Mouse (Mus musculus) left cerebral cortex, adult 18-20 months (tissue): ENCODE data around the gene Cox19. TPM values are rescaled to one million over a fixed set of nuclear protein-coding genes. Genes with fewer than 3 reads are reported as not detected.
"Not testable (repeated sequence)": the region's sequence is repeated elsewhere in the genome, so short reads cannot be mapped to it uniquely, and the experiment has no call there.

ENCODE experiments used
- DNase-seq, 2 experiments: peaks; one replicate each; pipeline ENCODE4 v3.0.0; 2021 to 2022; ENCODE audit warnings: low spot score in 2 of 2, mixed read lengths in 1 of 2
- total RNA-seq, 2 experiments: library from RNA; stranded (reverse); gene quantifications; 2 replicates each; pipeline ENCODE4 v1.2.3; 2021

Gene Cox19
- total RNA-seq, 2 experiments from 2014 or later: 66.8 to 67.7 TPM

GRCm38 (mm10) chr5:139364260-139364910, 13.2 kb upstream of the Cox19 start:
- DNase-seq: peak; percentile 86 to 95

GRCm38 (mm10) chr5:139363858-139364257, 12.6 kb upstream of the Cox19 start:
- DNase-seq: no peak

- DNase-seq: no peak
Observed at GRCm38 (mm10) chr5:139359244-139359643, 8.0 kb upstream of the Cox19 start.

GRCm38 (mm10) chr5:139358653-139359052, 7.4 kb upstream of the Cox19 start:
- no peak for DNase-seq

GRCm38 (mm10) chr5:139355235-139355772, 4.1 kb upstream of the Cox19 start:
- DNase-seq: peak; percentile 81 to 90

- no peak for DNase-seq
Observed at GRCm38 (mm10) chr5:139353946-139354345, 2.7 kb upstream of the Cox19 start.

GRCm38 (mm10) chr5:139353496-139353895, 2.3 kb upstream of the Cox19 start:
- DNase-seq: no peak

- no peak for DNase-seq
Observed at GRCm38 (mm10) chr5:139352317-139352716, 1.1 kb upstream of the Cox19 start, which contains the start of gene Cyp2w1. Gene Cyp2w1, plus strand, starts transcription at chr5:139352617.

GRCm38 (mm10) chr5:139351628-139352027, 410 bp upstream of the Cox19 start:
- DNase-seq: no peak

- no peak for DNase-seq
Observed at GRCm38 (mm10) chr5:139349713-139350112, 1.5 kb downstream of the Cox19 start.

GRCm38 (mm10) chr5:139347225-139347624, 4.0 kb downstream of the Cox19 start:
- no peak for DNase-seq

GRCm38 (mm10) chr5:139345364-139345714, 5.9 kb downstream of the Cox19 start:
- DNase-seq: no peak

- DNase-seq: peak; percentile 87 to 91
Observed at GRCm38 (mm10) chr5:139344687-139345363, 6.4 kb downstream of the Cox19 start.

- peak; percentile 67 to 78 for DNase-seq
Observed at GRCm38 (mm10) chr5:139344021-139344686, 7.1 kb downstream of the Cox19 start.

- no peak for DNase-seq
Observed at GRCm38 (mm10) chr5:139338891-139339290, 12.3 kb downstream of the Cox19 start.

GRCm38 (mm10) chr5:139338403-139338802, 12.8 kb downstream of the Cox19 start:
- DNase-seq: no peak

GRCm38 (mm10) chr5:139337826-139338370, 13.3 kb downstream of the Cox19 start:
- no peak for DNase-seq

GRCm38 (mm10) chr5:139335634-139336033, 15.6 kb downstream of the Cox19 start:
- no peak for DNase-seq

GRCm38 (mm10) chr5:139334394-139334793, 16.8 kb downstream of the Cox19 start:
- DNase-seq: not testable (repeated sequence)

GRCm38 (mm10) chr5:139333301-139334013, 17.8 kb downstream of the Cox19 start:
- no peak for DNase-seq
